Mouse (Mus musculus) stomach, embryonic 16.5 days (tissue): ENCODE data around the gene Ticam1. TPM values are rescaled to one million over a fixed set of nuclear protein-coding genes. Genes with fewer than 3 reads are reported as not detected.

ENCODE experiments used
- ATAC-seq: fragments of 200-750 bp; cut with Nextera tagmentation; 2 replicates; pipeline ENCODE4 v1.8.0; 2017; ENCODE audit warnings: moderate number of reproducible peaks, moderate TSS enrichment; ENCODE audit not compliant: insufficient read depth, low FRiP score
- H3K27ac ChIP-seq: fragments of 300-500 bp; sonication (generic); 2 replicates; pipeline ENCODE4 v1.5.1; 2014; ENCODE audit warnings: low read length
- H3K27me3 ChIP-seq: fragments of 300-500 bp; sonication (generic); 2 replicates; pipeline ENCODE4 v1.6.1; 2014; ENCODE audit warnings: low read length, control low read depth, mixed read lengths; ENCODE audit not compliant: control insufficient read depth, insufficient read depth
- H3K36me3 ChIP-seq: fragments of 300-500 bp; sonication (generic); 2 replicates; pipeline ENCODE4 v1.6.1; 2014; ENCODE audit warnings: low read length; ENCODE audit not compliant: control insufficient read depth, insufficient read depth
- H3K4me1 ChIP-seq: fragments of 300-500 bp; sonication (generic); 2 replicates; pipeline ENCODE4 v1.6.1; 2014; ENCODE audit warnings: low read length, control low read depth, mixed read lengths; ENCODE audit not compliant: control insufficient read depth, insufficient read depth
- H3K4me2 ChIP-seq: fragments of 300-500 bp; sonication (generic); 2 replicates; pipeline ENCODE4 v1.6.1; 2014; ENCODE audit warnings: low read depth, low read length, mixed read lengths
- H3K4me3 ChIP-seq: fragments of 300-500 bp; sonication (generic); replicated peaks from 2 replicates; pipeline ENCODE4 v1.5.1; 2014; ENCODE audit warnings: mild to moderate bottlenecking, low read length
- H3K9ac ChIP-seq: fragments of 300-500 bp; sonication (generic); 2 replicates; pipeline ENCODE4 v1.6.1; 2014; ENCODE audit warnings: low read length
- H3K9me3 ChIP-seq: fragments of 300-500 bp; sonication (generic); replicated peaks from 2 replicates; pipeline ENCODE4 v1.6.1; 2016; ENCODE audit warnings: low read length, control low read depth; ENCODE audit not compliant: control insufficient read depth
- WGBS: fragments of 180-500 bp; shearing (Covaris S2); extraction: QIAGEN DNeasy Blood & Tissue Kit; methylation state at CpG from one replicate; pipeline ENCODE4 v1.1.7; 2014; 5-methylcytosine and 5-hydroxymethylcytosine counted together
- microRNA counts: library from miRNA; unstranded; fragments of <30 nt; microRNA quantifications from one replicate; lab custom pipeline; 2016
- microRNA-seq: library from miRNA; unstranded; fragments of <30 nt; microRNA quantifications from one replicate; pipeline ENCODE4, GENCODE M21; 2016
- polyA plus RNA-seq: library from polyadenylated mRNA; unstranded; fragments of >200 nt; fragmentation: Nextera tagmentation; extraction: Ambion mirVana; gene quantifications from 2 replicates; pipeline ENCODE4 v1.2.1, GENCODE M21; 2015

The Ticam1 gene
- polyA plus RNA-seq, 1 experiment from 2014 or later, result 7.6 TPM

DNA sequence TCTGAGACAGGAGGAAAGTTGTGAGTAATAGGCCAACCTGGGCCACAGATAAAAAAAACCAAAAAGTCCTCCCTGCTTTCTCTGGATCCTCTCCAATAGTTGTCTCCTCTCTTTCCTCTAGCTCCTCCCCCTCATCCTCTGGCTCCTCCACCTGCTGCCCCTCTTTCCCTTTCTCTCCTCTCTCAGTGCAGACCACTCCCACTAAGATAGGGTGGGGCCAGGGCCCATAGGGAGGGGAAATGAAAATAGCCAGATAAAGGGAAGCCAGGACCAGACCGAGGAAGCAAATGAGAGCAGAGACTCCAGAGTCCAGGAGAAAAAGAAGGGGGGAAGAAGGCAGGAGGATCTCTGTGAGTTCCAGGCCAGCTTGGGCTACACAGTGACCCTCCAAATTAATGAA, 51.7 kb downstream of the Ticam1 start:
- Histone ChIP-seq H3K27ac (no peak overlapping the region), H3K4me2 (no peak overlapping the region), H3K4me1 (no peaks in the 10 kb centered on the region), H3K9me3 (no peaks in the 10 kb centered on the region), H3K4me3 (no peak overlapping the region), H3K9ac (no peak overlapping the region), H3K36me3 (no peaks in the 10 kb centered on the region), H3K27me3 (no peaks in the 10 kb centered on the region)
- ATAC-seq, result no peak
- 28% methylated on average over 1 of the region's 1 CpGs for WGBS

GRCm38 (mm10) chr17:56219805-56220204, 56.8 kb downstream of the Ticam1 start:
- Histone ChIP-seq H3K4me1 (peaks cover 15% of the 10 kb centered on the region), H3K4me3 (no peak overlapping the region), H3K36me3 (no peaks in the 10 kb centered on the region), H3K27me3 (no peaks in the 10 kb centered on the region), H3K27ac (no peak overlapping the region; the same call in 1 of the 2 replicates), H3K9me3 (no peaks in the 10 kb centered on the region), H3K4me2 (no peak overlapping the region), H3K9ac (no peak overlapping the region)
- no peak for ATAC-seq
- WGBS, result 44% methylated on average over 3 of the region's 3 CpGs

MicroRNAs within 50 kb of the gene (microRNA counts, 519-probe panel; counts per million panel counts)
- microRNA mmu-miR-7b (lab: Ali Mortazavi, UCI), result 2,559 counts per million, percentile 55 among the panel's probes with 10 or more counts

Small RNA genes lying within 50 kb of the gene (microRNA-seq; reads per million reads assigned to microRNA genes)
- gene Mir7b, result 464 reads per million, percentile 71 among the genes with 10 or more reads in this experiment

Other genes with a start within 250 kb of the Ticam1 start
- 145 and 154 TPM in 2 replicates for gene Sh3gl1, start 240.2 kb downstream of the Ticam1 start, polyA plus RNA-seq
- gene Chaf1a, start 236.3 kb downstream of the Ticam1 start, polyA plus RNA-seq, result 16.3 and 17.8 TPM in 2 replicates
- 39.4 and 42.1 TPM in 2 replicates for gene Ubxn6, start 201.8 kb downstream of the Ticam1 start, polyA plus RNA-seq
- 77.3 and 80.1 TPM in 2 replicates for gene Hdgfl2, start 197.2 kb downstream of the Ticam1 start, polyA plus RNA-seq
- 0.80 and 0.90 TPM in 2 replicates for gene Plin4, start 167.0 kb downstream of the Ticam1 start, polyA plus RNA-seq
- 0.62 and 1.2 TPM in 2 replicates for gene Plin5, start 159.2 kb downstream of the Ticam1 start, polyA plus RNA-seq
- 1.3 and 1.4 TPM in 2 replicates for gene Lrg1, start 154.8 kb downstream of the Ticam1 start, polyA plus RNA-seq
- 0.50 and 0.71 TPM in 2 replicates for gene Sema6b, start 136.4 kb downstream of the Ticam1 start, polyA plus RNA-seq
- gene Tnfaip8l1, start 114.3 kb downstream of the Ticam1 start, polyA plus RNA-seq, result 11.9 and 14.3 TPM in 2 replicates
- 106 and 116 TPM in 2 replicates for gene Mydgf, start 92.9 kb downstream of the Ticam1 start, polyA plus RNA-seq
- 32.6 and 37.4 TPM in 2 replicates for gene Dpp9, start 57.9 kb downstream of the Ticam1 start, polyA plus RNA-seq
- 12.3 and 12.9 TPM in 2 replicates for gene Fem1a, start 20.0 kb downstream of the Ticam1 start, polyA plus RNA-seq
- 103 and 123 TPM in 2 replicates for gene Plin3, start 16.1 kb upstream of the Ticam1 start, polyA plus RNA-seq
- gene Arrdc5, start 23.5 kb upstream of the Ticam1 start, polyA plus RNA-seq, result not detected in 2 replicates
- 90.4 and 92.2 TPM in 2 replicates for gene Uhrf1, start 26.5 kb upstream of the Ticam1 start, polyA plus RNA-seq
- gene Kdm4b, start 49.3 kb upstream of the Ticam1 start, polyA plus RNA-seq, result 23.5 and 24.2 TPM in 2 replicates
- 58.5 and 61.9 TPM in 2 replicates for gene Ptprs, start 199.7 kb upstream of the Ticam1 start, polyA plus RNA-seq
- gene Znrf4, start 235.6 kb upstream of the Ticam1 start, polyA plus RNA-seq, result not detected in 2 replicates